Mouse (Mus musculus) CH12.LX (cell line): ENCODE results near the gene Erc1.

Experiments used
- CHD2 ChIP-seq: IDR thresholded peaks from 2 replicates; pipeline ENCODE4 v1.6.1; 2011; ENCODE audit warnings: low read length, improper control_type of control experiment
- CTCF ChIP-seq, 2 experiments: IDR thresholded peaks in 1 of 2; conservative IDR thresholded peaks in 1 of 2; 2 replicates each; pipeline ENCODE4 v1.5.1; 2011 to 2012; ENCODE audit warnings: low read depth in 2 of 2, low read length in 2 of 2, improper control_type of control experiment in 1 of 2, inconsistent platforms in 1 of 2, mild to moderate bottlenecking in 1 of 2, moderate library complexity in 1 of 2
- E2F4 ChIP-seq: IDR thresholded peaks from 2 replicates; pipeline ENCODE4 v1.6.1; 2011; ENCODE audit warnings: low read depth, low read length, improper control_type of control experiment; ENCODE audit not compliant: insufficient replicate concordance
- ELF1 ChIP-seq: IDR thresholded peaks from 2 replicates; pipeline ENCODE4 v1.6.1; 2014; ENCODE audit warnings: low read depth, mild to moderate bottlenecking, inconsistent platforms, low read length, improper control_type of control experiment
- ETS1 ChIP-seq: conservative IDR thresholded peaks from 2 replicates; pipeline ENCODE4 v1.6.1; 2012; ENCODE audit warnings: low read depth, mild to moderate bottlenecking, inconsistent platforms, low read length, improper control_type of control experiment, moderate library complexity
- JUN ChIP-seq: IDR thresholded peaks from 2 replicates; pipeline ENCODE4 v1.6.1; 2011; ENCODE audit warnings: low read depth, mild to moderate bottlenecking, low read length, improper control_type of control experiment, moderate library complexity; ENCODE audit not compliant: insufficient read depth
- MAFK ChIP-seq: IDR thresholded peaks from 2 replicates; pipeline ENCODE4 v1.6.1; 2011; ENCODE audit warnings: low read length, improper control_type of control experiment; ENCODE audit not compliant: insufficient replicate concordance
- MAX ChIP-seq: IDR thresholded peaks from 2 replicates; pipeline ENCODE4 v1.6.1; 2011; ENCODE audit warnings: low read length, improper control_type of control experiment
- MEF2A ChIP-seq: IDR thresholded peaks from 2 replicates; pipeline ENCODE4 v1.6.1; 2014; ENCODE audit warnings: low read depth, mild to moderate bottlenecking, inconsistent platforms, low read length, improper control_type of control experiment, borderline replicate concordance
- PAX5 ChIP-seq: IDR thresholded peaks from 2 replicates; pipeline ENCODE4 v1.6.1; 2012; ENCODE audit warnings: low read length, inconsistent platforms, mixed read lengths
- POLR2A ChIP-seq: IDR thresholded peaks from 2 replicates; pipeline ENCODE4 v1.6.1; 2011; ENCODE audit warnings: low read depth, mild to moderate bottlenecking, improper control_type of control experiment, low read length
- POLR2AphosphoS2 ChIP-seq: IDR thresholded peaks from 2 replicates; pipeline ENCODE4 v1.6.1; 2011; ENCODE audit warnings: low read depth, low read length, improper control_type of control experiment
- SIN3A ChIP-seq: IDR thresholded peaks from 2 replicates; pipeline ENCODE4 v1.6.1; 2012; ENCODE audit warnings: low read length, improper control_type of control experiment, inconsistent platforms
- ZMIZ1 ChIP-seq: IDR thresholded peaks from 2 replicates; pipeline ENCODE4 v1.6.1; 2012; ENCODE audit warnings: low read depth, mild to moderate bottlenecking, inconsistent platforms, low read length, improper control_type of control experiment

DNA sequence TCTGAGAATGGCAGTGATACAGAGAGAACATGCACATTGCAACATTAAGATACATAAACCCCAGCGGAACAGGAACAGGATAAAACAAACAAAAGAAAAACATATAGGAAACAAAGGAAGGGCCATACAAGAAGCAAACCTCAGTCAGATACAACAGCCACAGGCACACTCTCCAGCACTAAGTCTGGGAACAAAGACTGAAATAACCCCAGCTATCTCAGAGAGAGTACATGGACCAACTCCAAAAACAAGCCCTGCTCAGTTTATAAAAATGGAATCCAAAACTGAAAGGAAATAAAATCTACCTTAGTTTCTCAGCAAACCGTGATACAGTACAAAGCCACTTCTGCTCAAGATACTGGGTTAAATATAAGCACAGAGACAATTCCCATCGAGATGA lies 107.4 kb downstream of the Erc1 start:
- TF ChIP-seq CHD2 (no peak), POLR2A (no peak), JUN (no peak), CTCF (conservative IDR thresholded peaks at IDR 0.05 in 1 of 2, IDR thresholded peaks at IDR 0.05 in 1 of 2; ENCODE audit: low read depth in 2 of 2, low read length in 2 of 2) (no peak), MEF2A (no peak), SIN3A (no peak), MAFK (no peak), ZMIZ1 (no peak), MAX (no peak), PAX5 (no peak), ELF1 (no peak), POLR2AphosphoS2 (no peak), ETS1 (no peak), E2F4 (no peak)
